Mouse (Mus musculus): ENCODE measurements around the gene Zscan4d. TPM values are rescaled to one million over a fixed set of nuclear protein-coding genes. Genes with fewer than 3 reads are reported as not detected.
"Not testable (repeated sequence)": the region's sequence is repeated elsewhere in the genome, so short reads cannot be mapped to it uniquely, and the experiment has no call there.

Gene Zscan4d
- not detected for total RNA-seq (2022)

GRCm38 (mm10) chr7:11166059-11166458 is at the start of gene Zscan4d:
TSS of gene Zscan4d (minus strand) at chr7:11166159.
- not testable (repeated sequence) for DNase-seq

GRCm38 (mm10) chr7:11158036-11158435 is 7.9 kb downstream of the Zscan4d start:
- DNase-seq = not testable (repeated sequence)

Other genes with a start within 250 kb of the Zscan4d start
- gene Zscan4c, start 160.4 kb downstream of the Zscan4d start, total RNA-seq (2022) = not detected
- gene Zscan4-ps1, start 96.5 kb downstream of the Zscan4d start, total RNA-seq (2022) = not detected
- gene Zscan4e, start 144.5 kb upstream of the Zscan4d start, total RNA-seq (2022) = not detected
- gene Zscan4f, start 231.8 kb upstream of the Zscan4d start, total RNA-seq (2022) = not detected